Mouse (Mus musculus): Measurements from ENCODE around the gene Arrdc2.
"Not testable (repeated sequence)": the region's sequence is repeated elsewhere in the genome, so short reads cannot be mapped to it uniquely, and the experiment has no call there.

The Arrdc2 gene

GRCm38 (mm10) chr8:70843214-70843773 is 3.8 kb upstream of the Arrdc2 start:
- in situ Hi-C loops (cut with MboI; ENCODE audit: unreplicated experiment in 2 of 2) = loop anchor here (5.0 to 10.0 kb wide), 4 partner anchors 76 to 228 kb away; partner anchors contain the start of genes Lrrc25 (in 2 of the 2) and Gm3336 (in 1 of the 2)

GRCm38 (mm10) chr8:70842484-70842883 is 3.0 kb upstream of the Arrdc2 start:
- in situ Hi-C loops (cut with MboI; ENCODE audit: unreplicated experiment in 2 of 2) = loop anchor here (5.0 to 10.0 kb wide), 4 partner anchors 75 to 228 kb away; partner anchors contain the start of genes Lrrc25 (in 2 of the 2) and Gm3336 (in 1 of the 2)

- in situ Hi-C loops (cut with MboI; ENCODE audit: unreplicated experiment in 2 of 2) = loop anchor here (5.0 to 10.0 kb wide), 4 partner anchors 74 to 227 kb away; partner anchors contain the start of genes Lrrc25 (in 2 of the 2) and Gm3336 (in 1 of the 2)
These were observed 1.9 kb upstream of the Arrdc2 start for GRCm38 (mm10) chr8:70841147-70842072.

GRCm38 (mm10) chr8:70840590-70840989 is 1.1 kb upstream of the Arrdc2 start:
- in situ Hi-C loops (cut with MboI; ENCODE audit: unreplicated experiment in 2 of 2) = loop anchor here (5.0 to 10.0 kb wide), 4 partner anchors 73 to 226 kb away; partner anchors contain the start of genes Lrrc25 (in 2 of the 2) and Gm3336 (in 1 of the 2)

GRCm38 (mm10) chr8:70838654-70839407 is 689 bp downstream of the Arrdc2 start:
- in situ Hi-C loops (cut with MboI; ENCODE audit: unreplicated experiment in 2 of 2) = loop anchor here (5.0 kb wide), 1 partner anchor 37 kb away; no protein-coding TSS in a partner anchor

DNA sequence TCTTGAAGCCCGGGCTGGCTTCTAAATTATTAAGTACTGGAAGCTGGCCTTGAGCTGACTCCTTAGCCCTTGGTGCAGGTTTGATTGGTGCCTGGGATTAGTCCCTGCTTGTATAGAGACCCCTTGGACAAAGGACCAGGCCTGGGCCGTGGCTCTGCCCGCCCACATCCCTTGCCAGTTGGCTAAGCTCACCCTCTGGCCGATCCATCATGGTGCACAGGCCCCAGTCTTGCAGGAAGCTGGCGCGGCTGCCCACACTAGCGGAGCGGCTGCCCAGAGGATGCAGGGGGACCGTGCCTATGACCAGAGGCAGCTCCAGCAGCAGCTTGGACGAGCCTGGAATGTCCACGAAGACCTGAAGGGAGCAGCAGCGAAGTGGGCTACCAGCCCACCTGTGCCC is 2.9 kb downstream of the Arrdc2 start:
- in situ Hi-C loops (cut with MboI; ENCODE audit: unreplicated experiment in 2 of 2) = loop anchor here (5.0 kb wide), 1 partner anchor 34 kb away; no protein-coding TSS in a partner anchor

DNA sequence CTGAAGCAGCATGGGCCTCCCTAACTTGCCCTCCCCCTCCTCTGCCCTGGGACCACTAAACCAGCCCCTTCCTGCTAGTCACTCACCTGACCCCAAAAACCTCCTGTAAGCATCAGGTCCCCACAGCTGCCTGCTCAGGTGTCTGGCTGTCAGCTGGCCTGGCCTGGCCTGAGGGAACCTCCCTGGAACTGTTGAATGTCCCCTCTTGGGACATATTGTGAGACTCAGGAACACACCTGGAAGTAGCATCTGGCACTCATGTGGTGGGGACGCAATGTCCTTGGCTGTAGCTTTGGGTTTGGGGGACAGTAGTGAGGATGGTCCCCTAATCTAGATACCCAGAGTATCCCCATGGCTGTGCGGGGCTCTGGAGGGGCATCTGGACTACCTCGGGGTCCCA is 5.4 kb downstream of the Arrdc2 start:
- in situ Hi-C loops (cut with MboI; ENCODE audit: unreplicated experiment in 2 of 2) = no loop called here

GRCm38 (mm10) chr8:70833520-70833919 is 6.0 kb downstream of the Arrdc2 start:
- in situ Hi-C loops (cut with MboI; ENCODE audit: unreplicated experiment in 2 of 2) = no loop called here

DNA sequence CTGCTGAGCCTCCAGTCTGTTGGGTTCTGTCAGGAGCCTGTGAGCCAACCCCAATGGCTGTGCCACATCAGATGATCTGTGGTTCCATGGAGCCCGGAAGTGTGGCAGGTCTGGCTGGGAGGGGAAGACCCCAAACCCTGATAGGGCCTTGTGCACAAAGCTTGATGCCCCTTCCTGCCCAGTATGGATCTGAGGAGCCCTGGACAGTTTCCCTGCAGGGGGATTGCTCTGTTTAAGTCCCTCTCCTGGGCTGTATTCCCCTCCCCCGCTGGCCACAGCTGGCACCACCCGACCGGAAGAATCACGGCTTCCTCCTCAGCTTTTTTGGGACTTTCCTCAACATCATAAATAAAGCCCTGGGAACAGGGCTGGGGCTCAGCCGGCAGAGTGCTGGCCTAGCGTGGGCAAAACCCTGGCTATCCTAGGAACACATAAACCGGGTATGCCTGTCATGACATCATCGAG is 6.5 kb downstream of the Arrdc2 start:
- in situ Hi-C loops (cut with MboI; ENCODE audit: unreplicated experiment in 2 of 2) = no loop called here

DNA sequence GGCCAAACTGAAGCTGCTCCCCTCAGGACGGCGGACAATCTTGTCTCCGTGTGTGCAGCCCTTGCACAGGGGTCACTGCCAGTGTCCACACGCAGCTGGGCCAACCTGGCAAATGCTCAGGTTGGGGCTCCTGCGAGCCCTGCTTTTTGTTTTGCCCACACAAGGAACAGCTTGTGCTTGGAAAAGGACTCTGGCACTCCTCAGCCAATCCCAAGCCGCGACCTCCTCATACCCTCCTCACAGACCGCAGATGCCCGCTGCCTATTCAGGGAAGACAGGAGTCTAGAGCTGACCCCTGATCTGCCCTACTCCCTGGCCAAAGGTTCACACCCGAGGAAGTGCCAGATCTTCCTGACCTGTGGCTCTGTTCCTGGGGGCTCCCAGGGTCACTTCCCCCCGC is 7.1 kb downstream of the Arrdc2 start:
- in situ Hi-C loops (cut with MboI; ENCODE audit: unreplicated experiment in 2 of 2) = no loop called here

GRCm38 (mm10) chr8:70831517-70831916 is 8.0 kb downstream of the Arrdc2 start:
- in situ Hi-C loops (cut with MboI; ENCODE audit: unreplicated experiment in 2 of 2) = no loop called here

DNA sequence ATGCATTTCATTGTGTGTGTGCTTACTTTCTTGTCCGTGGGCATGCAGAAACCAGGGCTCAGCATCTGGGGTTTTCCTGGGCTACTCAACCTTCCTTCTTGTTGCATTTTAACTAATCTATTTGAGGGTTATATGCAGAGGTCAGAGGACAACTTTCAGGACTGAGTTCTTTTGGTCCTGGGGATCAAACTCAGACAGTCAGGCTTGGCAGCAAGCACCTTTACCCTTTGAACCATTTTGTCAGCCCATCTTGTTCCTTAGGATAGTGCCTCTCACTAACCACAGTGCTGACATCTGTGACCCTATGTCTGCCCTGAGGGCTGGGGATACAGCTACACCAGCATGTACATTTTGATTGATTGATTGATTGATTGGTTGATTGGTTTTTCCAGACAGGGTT is 11.7 kb downstream of the Arrdc2 start:
- in situ Hi-C loops (cut with MboI; ENCODE audit: unreplicated experiment in 2 of 2) = no loop called here

DNA sequence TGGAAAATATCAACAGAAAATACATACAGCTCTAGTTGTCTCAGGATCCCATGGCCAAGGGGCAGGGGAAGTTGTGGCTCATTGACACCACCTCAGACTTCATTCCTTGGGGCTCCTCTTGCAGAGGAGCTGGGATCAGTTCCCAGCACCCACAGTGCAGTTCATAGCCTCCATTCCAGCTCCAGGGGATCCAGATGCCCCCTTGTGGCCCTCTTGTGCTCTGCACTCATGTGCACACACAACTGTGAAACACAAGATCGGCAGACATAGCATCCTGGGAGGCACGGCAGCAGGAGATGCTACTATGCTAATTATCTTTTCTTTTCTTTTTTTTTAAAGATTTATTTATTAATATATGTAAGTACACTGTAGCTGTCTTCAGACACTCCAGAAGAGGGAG is 12.5 kb downstream of the Arrdc2 start:
- in situ Hi-C loops (cut with MboI; ENCODE audit: unreplicated experiment in 2 of 2) = no loop called here

DNA sequence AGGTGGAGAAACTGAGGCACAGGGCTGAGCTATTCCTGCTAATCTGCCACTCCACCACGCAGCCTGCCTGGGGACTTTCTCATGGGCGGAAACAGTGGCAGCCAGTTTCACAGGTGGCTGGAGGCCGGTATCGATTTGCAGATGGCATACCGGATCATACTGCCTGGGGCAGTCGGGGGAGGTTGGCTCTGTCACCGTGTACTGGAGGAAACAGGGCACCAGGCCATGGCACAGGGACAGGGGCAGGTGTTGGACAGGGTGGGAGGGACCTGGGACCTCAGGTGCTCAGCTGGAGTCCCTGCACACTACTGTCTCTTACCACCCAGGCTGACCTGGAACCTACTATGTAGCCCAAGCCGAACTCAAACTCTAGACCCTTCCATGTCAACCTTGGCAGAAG is 13.7 kb downstream of the Arrdc2 start:
- in situ Hi-C loops (cut with MboI; ENCODE audit: unreplicated experiment in 2 of 2) = no loop called here

GRCm38 (mm10) chr8:70823802-70824201 is 15.7 kb downstream of the Arrdc2 start:
- in situ Hi-C loops (cut with MboI; ENCODE audit: unreplicated experiment in 2 of 2) = no loop called here

DNA sequence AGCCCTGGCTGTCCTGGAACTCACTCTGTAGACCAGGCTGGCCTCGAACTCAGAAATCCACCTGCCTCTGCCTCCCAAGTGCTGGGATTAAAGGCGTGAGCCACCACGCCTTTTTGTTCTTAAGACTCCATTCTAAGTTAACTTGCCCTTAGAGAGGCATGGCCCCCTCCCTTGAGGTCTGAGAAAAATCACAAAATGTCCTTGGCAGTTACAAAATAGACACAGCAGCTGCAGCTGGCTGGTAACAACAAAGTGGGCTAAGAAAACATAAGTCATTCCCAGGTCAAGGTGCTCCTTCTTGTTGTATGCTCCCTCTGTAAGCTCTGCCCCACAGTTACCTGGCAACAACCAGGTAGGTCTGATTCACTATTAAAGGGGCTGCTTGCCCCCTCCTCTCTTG is 16.9 kb downstream of the Arrdc2 start:
- in situ Hi-C loops (cut with MboI; ENCODE audit: unreplicated experiment in 2 of 2) = not testable (repeated sequence)

GRCm38 (mm10) chr8:70821992-70822391 is 17.5 kb downstream of the Arrdc2 start:
- in situ Hi-C loops (cut with MboI; ENCODE audit: unreplicated experiment in 2 of 2) = no loop called here

- in situ Hi-C loops (cut with MboI; ENCODE audit: unreplicated experiment in 2 of 2) = no loop called here
These were observed 18.0 kb downstream of the Arrdc2 start for GRCm38 (mm10) chr8:70821399-70821962.

DNA sequence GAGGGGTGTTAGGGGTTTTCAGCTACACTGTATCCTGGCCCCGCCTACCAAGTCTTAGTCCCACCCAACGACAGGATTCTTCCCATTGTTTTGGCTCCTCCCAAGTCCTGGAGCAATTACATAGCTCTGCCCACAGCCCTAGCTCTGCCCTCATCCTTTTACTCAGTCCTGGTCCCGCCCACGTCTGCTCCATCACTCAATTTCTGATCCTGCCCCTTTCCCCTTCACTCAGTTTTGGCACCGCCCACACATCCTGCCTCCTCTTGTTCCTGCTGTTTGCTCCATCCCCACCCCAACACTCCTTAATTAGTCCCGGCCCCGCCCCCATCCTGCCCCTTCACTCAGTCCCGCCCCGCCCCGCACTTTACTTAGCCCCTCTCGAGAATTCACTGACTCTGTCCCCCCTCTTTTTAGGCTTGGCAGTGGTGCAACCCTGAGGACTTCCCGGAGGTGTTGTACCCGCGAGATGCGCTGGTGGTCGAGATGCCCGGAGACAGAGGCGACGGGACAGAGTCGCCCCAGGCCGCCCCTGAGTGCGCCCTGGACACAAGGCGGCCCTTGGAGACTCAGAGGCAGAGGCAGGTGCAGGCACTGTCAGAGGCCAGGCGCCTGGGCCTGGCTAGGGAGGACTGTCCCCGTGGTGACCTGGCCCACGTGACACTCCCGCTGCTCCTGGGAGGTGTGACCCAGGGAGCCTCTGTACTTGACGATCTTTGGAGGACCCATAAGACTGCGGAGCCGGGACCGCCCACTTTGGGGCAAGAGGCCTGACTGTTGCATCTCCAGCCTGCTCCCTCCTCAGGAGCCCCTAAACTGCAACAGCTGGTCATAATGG is 19.2 kb downstream of the Arrdc2 start:
- in situ Hi-C loops (cut with MboI; ENCODE audit: unreplicated experiment in 2 of 2) = no loop called here

All from v-Abl transformed pro-B cells (cell line).